Mouse (Mus musculus): ENCODE results near the gene Lhfpl4.

- TF ChIP-seq CTCF (IDR thresholded peaks at IDR 0.05; ENCODE audit: borderline replicate concordance, extremely low read depth, insufficient read depth, insufficient read length) = no peak
- no peak for TF ChIP-seq POLR2A (IDR thresholded peaks at IDR 0.05; ENCODE audit: borderline replicate concordance, extremely low read depth, insufficient read depth, insufficient read length, poor library complexity, severe bottlenecking)
These were observed 705 bp downstream of the Lhfpl4 start for GRCm38 (mm10) chr6:113194517-113194840.
